Mouse (Mus musculus) cerebellum, adult 9-10 months (tissue): ENCODE results near the gene Zfp622.
A peak's percentile ranks its signal among the peaks of the same experiment; 100 is the strongest.
"Not testable (repeated sequence)": the region's sequence is repeated elsewhere in the genome, so short reads cannot be mapped to it uniquely, and the experiment has no call there.

Experiments used
- DNase-seq: peaks from one replicate; pipeline ENCODE4 v3.0.0; 2022

Zfp622 gene

GRCm38 (mm10) chr15:25972758-25973157 is 11.4 kb upstream of the Zfp622 start:
- no peak for DNase-seq

DNA sequence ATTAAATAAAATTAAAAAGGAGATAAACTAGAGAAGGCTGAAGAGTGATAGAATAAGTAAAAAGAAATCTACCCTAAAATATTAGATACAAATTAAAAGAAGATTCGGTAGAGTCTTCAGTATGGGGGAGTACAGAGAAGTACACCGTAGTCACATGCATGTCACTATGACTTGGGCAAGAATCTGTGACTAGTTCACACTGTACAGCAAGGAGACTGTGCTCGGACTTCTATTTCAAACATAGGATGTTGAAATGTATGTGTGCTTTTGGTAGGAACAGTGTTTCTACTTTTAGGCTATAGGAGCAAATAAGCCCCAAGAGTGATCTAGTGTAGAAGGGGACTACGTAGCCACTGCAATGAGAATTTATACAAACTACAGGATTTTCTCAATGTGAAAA is 9.8 kb upstream of the Zfp622 start:
- no peak for DNase-seq

- DNase-seq: no peak
Measured at GRCm38 (mm10) chr15:25975810-25976209, 8.4 kb upstream of the Zfp622 start.

- DNase-seq: not testable (repeated sequence)
Measured at GRCm38 (mm10) chr15:25983614-25984013, 552 bp upstream of the Zfp622 start.

- DNase-seq: peak; percentile 22
Measured at GRCm38 (mm10) chr15:25984734-25985492, 747 bp downstream of the Zfp622 start.

DNA sequence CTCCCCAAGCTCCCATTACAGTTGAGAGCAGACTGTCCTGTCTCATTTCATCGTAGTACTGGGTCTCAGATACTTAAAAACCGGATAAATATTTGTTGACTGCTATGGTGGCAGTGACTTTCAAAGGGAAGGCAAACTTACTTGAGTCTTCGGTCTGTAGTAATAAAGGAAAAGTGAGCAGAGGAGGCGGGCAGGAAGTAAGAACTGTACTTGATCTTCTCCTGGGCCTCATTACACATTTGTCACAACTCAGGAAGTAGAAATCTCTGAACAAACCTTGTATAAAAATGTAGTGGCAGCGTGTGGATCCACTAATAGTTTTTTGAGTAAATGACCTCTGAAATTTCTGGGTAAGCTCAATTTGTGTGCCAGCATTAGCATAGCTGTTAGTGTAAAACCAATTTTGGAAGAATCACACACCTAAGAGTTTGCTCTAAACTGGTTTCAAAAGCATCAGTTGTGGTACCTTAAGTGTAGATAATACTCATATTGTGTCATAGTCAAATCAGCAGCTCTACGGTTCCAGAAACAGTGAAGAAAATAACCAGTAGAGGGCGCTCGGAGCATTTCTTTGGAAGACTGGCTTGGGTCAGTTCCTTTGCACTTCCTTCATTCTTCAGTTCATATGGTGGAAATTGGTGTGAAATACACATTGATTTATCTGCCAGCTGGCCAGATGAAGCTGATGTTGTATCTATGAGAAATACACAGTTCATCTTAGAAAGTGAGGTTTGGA is 9.0 kb downstream of the Zfp622 start:
- DNase-seq: peak; percentile 71

DNA sequence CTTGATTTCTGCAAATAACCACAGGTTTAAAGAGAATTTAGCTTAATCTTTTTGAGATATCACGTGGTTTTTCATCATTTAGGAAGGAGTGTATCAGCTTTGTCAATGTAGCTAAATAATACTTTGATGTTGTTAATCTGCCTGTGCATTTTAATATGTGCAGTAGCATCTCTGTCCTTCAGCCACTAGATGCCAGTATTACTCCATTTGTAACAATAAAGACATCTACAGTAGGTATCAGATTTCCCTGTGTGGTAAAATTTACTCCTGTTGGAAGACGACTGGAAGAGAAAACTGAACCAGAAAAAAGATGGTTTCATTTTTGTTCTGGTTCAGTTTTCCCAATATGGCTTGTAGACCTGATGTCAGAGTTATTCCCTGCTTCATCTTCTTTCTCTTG is 11.4 kb downstream of the Zfp622 start:
- DNase-seq: peak; percentile 38

DNA sequence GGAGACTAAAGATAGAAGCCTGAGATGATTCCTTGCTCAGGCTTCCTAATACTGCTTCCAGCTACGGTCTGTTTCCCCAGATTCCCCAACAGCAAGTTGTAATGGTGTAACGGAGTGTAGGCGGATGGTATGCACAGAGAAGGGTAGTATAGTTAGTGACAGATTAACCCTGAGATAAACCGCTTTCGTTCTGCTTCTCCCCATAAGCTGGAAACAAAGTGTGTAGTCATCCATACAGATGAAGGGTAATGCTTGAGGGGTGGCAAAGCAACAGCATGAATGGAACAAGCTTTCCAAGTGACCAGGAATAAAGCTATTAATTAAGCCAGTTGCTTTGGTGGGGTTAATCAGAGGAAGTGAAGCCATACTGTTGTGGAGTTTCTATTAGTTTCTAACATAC is 15.4 kb downstream of the Zfp622 start:
- not testable (repeated sequence) for DNase-seq

DNA sequence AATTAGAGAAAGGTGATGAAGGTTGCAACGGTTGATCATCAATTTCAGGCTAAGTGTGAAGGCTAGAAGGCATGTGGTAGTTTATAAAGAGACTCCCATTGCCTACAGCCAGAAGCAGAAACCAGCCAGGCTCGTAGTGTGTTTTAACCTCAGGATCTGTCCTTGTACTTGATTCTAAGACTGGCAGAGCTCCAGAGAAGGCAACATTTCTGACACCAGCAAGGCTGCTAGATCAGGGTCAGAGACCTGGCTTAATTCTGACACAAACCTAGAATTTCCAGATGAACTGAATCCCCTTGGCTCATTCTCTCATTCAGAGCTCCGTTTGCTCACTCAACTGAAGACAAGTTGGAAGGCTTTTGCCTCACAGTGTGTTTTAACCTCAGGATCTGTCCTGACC is 24.5 kb downstream of the Zfp622 start:
- no peak for DNase-seq

GRCm38 (mm10) chr15:26012891-26013290 is 28.7 kb downstream of the Zfp622 start:
- DNase-seq: no peak

GRCm38 (mm10) chr15:26015979-26016665 is 32.0 kb downstream of the Zfp622 start:
- no peak for DNase-seq

- no peak for DNase-seq
Measured at GRCm38 (mm10) chr15:26021721-26022120, 37.6 kb downstream of the Zfp622 start.

- DNase-seq: no peak
Measured at GRCm38 (mm10) chr15:26022636-26023035, 38.5 kb downstream of the Zfp622 start.

DNA sequence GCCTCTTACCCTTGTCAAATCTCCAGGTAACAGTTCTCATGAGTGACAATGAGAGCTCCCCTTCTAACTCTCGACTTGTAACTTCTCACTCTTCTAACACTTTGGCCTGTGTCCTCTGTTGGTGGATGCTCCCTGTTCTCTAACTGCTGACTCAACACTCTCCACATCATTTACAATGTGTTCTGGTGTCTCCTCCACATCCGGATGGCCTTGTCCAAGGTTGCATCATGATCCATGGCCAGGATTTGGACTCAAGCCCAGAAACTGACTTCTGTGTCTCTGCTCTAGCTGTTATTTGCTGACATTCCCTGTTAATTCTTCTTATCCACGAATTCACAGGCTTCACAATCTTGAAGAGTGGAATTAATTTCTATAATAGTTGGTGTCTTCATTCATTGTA is 47.5 kb downstream of the Zfp622 start:
- DNase-seq: no peak

GRCm38 (mm10) chr15:26040567-26040966 is 56.4 kb downstream of the Zfp622 start:
- DNase-seq: no peak

- no peak for DNase-seq
Measured at GRCm38 (mm10) chr15:26041196-26041947, 57.2 kb downstream of the Zfp622 start.
